Mouse (Mus musculus): ENCODE measurements around the gene Bdp1.

The Bdp1 gene

GRCm38 (mm10) chr13:100001790-100002196 lies 102.1 kb downstream of the Bdp1 start:
- DNase-seq (ENCODE audit: low spot score), result peak; percentile 89

GRCm38 (mm10) chr13:99999078-99999477 lies 104.8 kb downstream of the Bdp1 start:
- no peak for DNase-seq (ENCODE audit: low spot score)

GRCm38 (mm10) chr13:99998099-99998498 lies 105.8 kb downstream of the Bdp1 start:
- DNase-seq (ENCODE audit: low spot score), result no peak

- DNase-seq (ENCODE audit: low spot score), result no peak
Measured at GRCm38 (mm10) chr13:99989592-99989991, 114.3 kb downstream of the Bdp1 start.

- DNase-seq (ENCODE audit: low spot score), result no peak
Measured at GRCm38 (mm10) chr13:99983320-99983719, 120.5 kb downstream of the Bdp1 start.

GRCm38 (mm10) chr13:99979406-99979805 lies 124.5 kb downstream of the Bdp1 start:
- DNase-seq (ENCODE audit: low spot score), result no peak

GRCm38 (mm10) chr13:99970089-99970488 lies 133.8 kb downstream of the Bdp1 start:
- no peak for DNase-seq (ENCODE audit: low spot score)

Measured in testis, postnatal 10 days (tissue).